Mouse (Mus musculus) olfactory bulb, adult 2 months (tissue): ENCODE data around the gene Ptpn1. TPM values are rescaled to one million over a fixed set of nuclear protein-coding genes. Genes with fewer than 3 reads are reported as not detected.
A peak's percentile ranks its signal among the peaks of the same experiment; 100 is the strongest.

Experiments
- H3K27ac ChIP-seq: fragments of 200-500 bp; 2 replicates; pipeline ENCODE4 v1.5.1; 2012; ENCODE audit warnings: low read depth, low read length; ENCODE audit not compliant: insufficient read depth
- H3K4me1 ChIP-seq: fragments of 200-500 bp; 2 replicates; pipeline ENCODE4 v1.6.1; 2012; ENCODE audit warnings: low read length; ENCODE audit not compliant: control insufficient read depth, insufficient read depth
- H3K4me3 ChIP-seq: fragments of 200-500 bp; 2 replicates; pipeline ENCODE4 v1.5.1; 2012; ENCODE audit warnings: mild to moderate bottlenecking, low read depth, low read length, moderate library complexity; ENCODE audit not compliant: insufficient read depth
- CTCF ChIP-seq: fragments of 200-500 bp; IDR thresholded peaks from 2 replicates; pipeline ENCODE4 v1.5.1; 2012; ENCODE audit warnings: low read depth, mild to moderate bottlenecking, low read length, moderate library complexity; ENCODE audit not compliant: insufficient read depth
- POLR2A ChIP-seq: fragments of 200-500 bp; IDR thresholded peaks from 2 replicates; pipeline ENCODE4 v1.6.1; 2012; ENCODE audit warnings: mild to moderate bottlenecking, low read depth, low read length, moderate library complexity; ENCODE audit not compliant: insufficient read depth
- WGBS: fragments of 180-500 bp; shearing (Covaris S2); methylation state at CpG from one replicate; pipeline ENCODE4 v1.1.7; 2018; 5-methylcytosine and 5-hydroxymethylcytosine counted together
- polyA plus RNA-seq: library from polyadenylated mRNA; stranded (reverse); fragments of >200 nt; gene quantifications from 2 replicates; pipeline ENCODE4 v1.2.4, GENCODE M21; 2012; ENCODE audit warnings: low replicate concordance; ENCODE audit not compliant: missing spikeins, insufficient read depth, insufficient read length

Ptpn1 gene
- polyA plus RNA-seq, 1 experiment = not detected

DNA sequence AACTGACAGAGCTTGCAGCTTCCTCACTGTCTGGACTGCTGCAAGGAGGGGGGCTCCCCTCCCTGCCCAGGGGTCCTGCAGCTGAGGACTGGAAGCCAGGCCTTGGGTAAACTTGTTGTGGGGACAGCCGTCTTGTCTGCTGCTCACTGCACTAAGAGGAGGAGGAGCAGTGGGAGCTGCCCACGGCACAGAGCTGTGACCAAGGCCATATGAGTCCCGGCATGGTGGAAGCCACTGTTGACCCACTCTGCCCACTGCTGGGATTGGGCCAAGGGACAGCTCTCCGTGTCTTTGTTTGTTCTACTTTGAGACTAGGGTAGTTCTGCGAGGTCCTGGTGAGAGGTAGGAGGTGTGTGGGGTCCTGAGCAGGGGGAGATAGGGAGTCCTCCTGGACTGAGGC is 40.3 kb downstream of the Ptpn1 start:
- peaks cover 12% of the 10 kb centered on the region for H3K4me1 ChIP-seq
- TF ChIP-seq CTCF (no peak), POLR2A (no peak)
- 54% methylated on average over 5 of the region's 5 CpGs for WGBS
- no peak overlapping the region for H3K27ac ChIP-seq
- no peak overlapping the region for H3K4me3 ChIP-seq

DNA sequence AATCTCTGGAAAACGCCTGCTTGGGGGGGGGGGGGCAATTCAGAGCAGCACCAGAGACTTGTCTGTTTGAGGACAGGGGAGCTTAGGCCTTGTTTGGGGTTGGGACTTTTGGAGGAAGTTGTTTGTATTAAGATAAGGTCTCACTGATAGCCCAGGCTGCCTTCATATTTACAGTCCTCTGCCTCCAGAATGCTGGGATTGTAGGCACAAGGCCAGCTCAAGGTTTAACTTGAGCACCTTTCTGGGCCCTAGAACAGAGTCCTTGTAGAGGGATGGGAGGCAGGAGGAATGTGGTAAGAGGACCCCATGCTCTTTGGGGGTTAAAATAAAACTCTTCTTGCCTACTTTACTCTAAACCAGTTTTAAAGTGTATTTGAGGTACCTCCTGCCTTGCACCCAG is 41.0 kb downstream of the Ptpn1 start:
- Histone ChIP-seq H3K4me1 (peaks cover 12% of the 10 kb centered on the region), H3K27ac (no peak overlapping the region), H3K4me3 (no peak overlapping the region)
- 11% methylated on average over 1 of the region's 1 CpGs for WGBS
- no peak for TF ChIP-seq POLR2A
- TF ChIP-seq CTCF = no peak

DNA sequence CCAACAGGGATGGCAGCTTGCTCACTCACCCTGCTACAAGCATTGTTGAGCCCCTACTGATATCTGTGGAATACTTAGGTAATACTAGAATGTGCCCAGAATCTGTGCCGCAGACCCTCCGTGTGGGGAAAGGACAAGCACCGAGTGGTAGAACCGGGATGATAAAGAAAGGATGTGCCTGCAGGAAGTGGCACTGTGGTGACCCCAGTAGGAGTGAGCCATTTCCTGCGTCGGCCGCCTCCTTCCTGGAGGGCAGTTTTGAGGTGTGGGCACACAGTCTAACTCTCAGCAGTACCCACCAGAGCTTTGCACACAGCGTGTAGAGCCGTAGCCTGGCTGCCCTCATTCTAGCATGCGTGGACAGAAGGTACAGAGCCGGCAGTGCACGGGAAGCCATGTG is 43.9 kb downstream of the Ptpn1 start:
- Histone ChIP-seq H3K4me1 (peaks cover 12% of the 10 kb centered on the region), H3K4me3 (no peak overlapping the region), H3K27ac (no peak overlapping the region)
- TF ChIP-seq CTCF (no peak), POLR2A (no peak)
- WGBS = 88% methylated on average over 12 of the region's 12 CpGs

DNA sequence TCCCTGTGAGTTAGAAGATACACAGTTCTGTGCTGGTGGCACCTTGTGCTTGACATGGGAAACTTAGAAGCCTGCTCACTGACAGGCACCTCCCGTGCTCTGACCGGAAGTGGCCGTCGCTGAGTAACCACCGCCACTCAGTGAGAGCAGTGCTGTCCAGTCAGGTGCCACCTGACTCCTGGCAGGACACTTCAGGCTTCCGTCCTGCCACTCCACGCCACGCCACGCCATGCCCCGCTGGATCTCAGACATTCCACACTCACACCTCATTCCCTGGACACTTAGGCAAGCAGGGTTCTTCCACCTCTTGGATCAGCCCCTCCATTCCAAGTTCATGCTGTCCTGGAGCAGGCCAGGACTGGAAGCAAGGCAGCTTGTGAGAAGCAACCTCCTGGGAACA is 46.4 kb downstream of the Ptpn1 start:
- Histone ChIP-seq H3K27ac (no peak overlapping the region), H3K4me1 (peaks cover 16% of the 10 kb centered on the region), H3K4me3 (no peak overlapping the region)
- whole genome bisulfite sequencing = 94% methylated on average over 10 of the region's 10 CpGs
- TF ChIP-seq POLR2A = no peak
- TF ChIP-seq CTCF = no peak

DNA sequence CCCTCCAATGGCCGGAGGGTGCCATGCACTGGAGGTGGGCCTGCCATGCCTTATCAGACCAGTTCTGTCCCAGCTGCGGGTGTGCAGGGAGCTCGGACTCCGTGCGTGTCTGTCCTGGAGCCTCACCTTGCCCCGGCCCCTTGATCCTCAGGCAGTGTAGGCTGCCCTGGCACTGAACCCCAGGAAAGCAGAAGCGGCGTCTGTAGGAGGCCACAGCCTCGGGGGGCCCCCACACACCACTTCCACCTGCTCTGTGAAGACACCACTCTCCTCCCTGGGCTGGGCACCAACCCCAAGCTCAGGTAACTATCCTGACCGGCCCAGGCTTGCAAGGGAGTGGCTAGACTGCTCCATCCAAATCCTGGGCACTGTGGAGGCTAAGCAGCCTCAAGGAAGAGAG is 48.5 kb downstream of the Ptpn1 start:
- peaks cover 24% of the 10 kb centered on the region for H3K4me1 ChIP-seq
- no peak overlapping the region for H3K27ac ChIP-seq
- H3K4me3 ChIP-seq = no peak overlapping the region
- 93% methylated on average over 10 of the region's 10 CpGs for whole genome bisulfite sequencing
- TF ChIP-seq CTCF = no peak

DNA sequence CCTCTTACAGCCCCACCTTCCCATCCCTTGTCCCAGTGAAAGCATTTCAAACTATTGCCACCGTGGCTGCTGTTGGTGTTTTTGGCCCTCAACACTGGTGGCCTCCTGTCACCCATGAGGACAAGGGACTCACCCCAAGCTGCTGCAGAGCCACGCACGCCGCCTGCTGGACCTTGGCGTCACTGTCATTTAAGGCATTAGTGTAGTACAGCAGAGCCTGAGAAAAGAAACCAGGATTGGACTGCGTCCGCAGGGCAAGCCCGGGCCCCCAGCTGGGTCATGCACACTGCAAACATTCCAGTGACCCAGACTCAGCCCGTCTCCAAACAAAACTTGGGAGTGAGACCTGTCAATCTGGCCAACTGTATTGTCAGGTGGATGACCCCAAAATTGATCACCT is 50.8 kb downstream of the Ptpn1 start:
- 61% methylated on average over 9 of the region's 9 CpGs for WGBS
- Histone ChIP-seq H3K27ac (no peak overlapping the region), H3K4me1 (peaks cover 35% of the 10 kb centered on the region), H3K4me3 (no peak overlapping the region)
- TF ChIP-seq POLR2A = no peak
- TF ChIP-seq CTCF = no peak

DNA sequence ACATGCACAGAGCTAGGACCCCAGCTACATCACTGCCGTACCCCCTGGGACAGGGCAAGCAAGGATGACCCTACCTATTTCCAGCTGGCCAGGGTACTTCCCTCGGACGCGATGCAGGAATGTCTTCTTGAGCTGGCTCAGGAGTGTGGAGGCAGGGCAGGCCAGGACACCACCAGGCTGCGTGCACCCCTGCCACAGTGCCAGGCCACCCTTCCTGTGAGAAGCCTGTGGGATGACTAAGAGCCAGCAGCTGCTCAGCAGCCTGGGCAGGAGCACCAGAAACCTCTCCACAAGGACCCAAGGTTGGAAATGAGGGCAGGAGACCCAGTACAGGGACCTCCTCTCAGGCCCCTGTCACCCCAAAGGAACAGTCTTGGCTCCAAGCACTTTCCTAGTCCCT is 52.5 kb downstream of the Ptpn1 start:
- TF ChIP-seq POLR2A (no peak), CTCF (no peak)
- Histone ChIP-seq H3K4me1 (peaks cover 36% of the 10 kb centered on the region), H3K4me3 (no peak overlapping the region), H3K27ac (no peak overlapping the region)
- 83% methylated on average over 5 of the region's 5 CpGs for WGBS

DNA sequence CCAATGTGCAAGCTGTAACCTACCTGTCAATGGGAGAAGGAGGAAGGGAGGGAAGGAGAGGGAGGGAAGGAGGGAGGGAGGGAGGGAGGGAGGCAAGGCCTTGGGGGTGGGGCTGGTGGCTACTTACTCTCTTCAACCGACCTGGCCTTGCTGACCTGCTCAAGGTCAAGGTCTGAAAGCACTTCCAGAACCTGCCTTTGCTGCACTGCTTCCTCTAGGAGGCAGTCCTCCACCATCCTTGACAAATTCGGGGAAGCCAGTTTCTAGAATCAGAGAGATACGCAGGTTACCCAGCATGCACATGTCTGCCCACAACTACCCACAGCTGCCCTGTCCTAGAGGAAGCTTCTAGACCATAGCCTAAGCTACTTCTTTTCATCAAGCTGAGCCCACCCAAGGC is 53.1 kb downstream of the Ptpn1 start:
- H3K4me1 ChIP-seq = peaks cover 39% of the 10 kb centered on the region
- H3K4me3 ChIP-seq = no peak overlapping the region
- no peak for TF ChIP-seq CTCF
- no peak for TF ChIP-seq POLR2A
- 42% methylated on average over 3 of the region's 3 CpGs for WGBS
- no peak overlapping the region for H3K27ac ChIP-seq

DNA sequence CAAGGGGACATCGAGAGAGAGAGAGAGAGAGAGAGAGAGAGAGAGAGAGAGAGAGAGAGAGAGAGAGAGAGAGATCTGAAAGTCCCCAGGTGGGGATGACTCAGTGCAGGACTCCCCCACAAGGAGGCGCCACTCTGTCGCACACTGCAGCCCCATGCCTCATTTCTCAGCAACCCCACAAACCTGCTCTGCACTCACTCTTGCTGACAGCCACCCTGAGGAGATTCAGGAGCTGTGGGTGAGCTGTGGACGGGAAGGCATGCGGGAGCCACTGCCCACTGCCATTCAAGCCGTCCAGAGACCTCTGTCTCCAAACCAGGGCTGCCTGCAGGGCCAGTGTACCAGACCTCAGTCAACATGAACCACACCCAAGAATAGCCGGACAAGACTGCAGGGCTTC is 54.9 kb downstream of the Ptpn1 start:
- Histone ChIP-seq H3K4me3 (no peak overlapping the region), H3K27ac (no peak overlapping the region), H3K4me1 (peaks cover 30% of the 10 kb centered on the region)
- TF ChIP-seq CTCF (0 out of 2 replicates have a peak, but pooled peaks have one; percentile 18), POLR2A (no peak)
- WGBS = 32% methylated on average over 7 of the region's 7 CpGs

DNA sequence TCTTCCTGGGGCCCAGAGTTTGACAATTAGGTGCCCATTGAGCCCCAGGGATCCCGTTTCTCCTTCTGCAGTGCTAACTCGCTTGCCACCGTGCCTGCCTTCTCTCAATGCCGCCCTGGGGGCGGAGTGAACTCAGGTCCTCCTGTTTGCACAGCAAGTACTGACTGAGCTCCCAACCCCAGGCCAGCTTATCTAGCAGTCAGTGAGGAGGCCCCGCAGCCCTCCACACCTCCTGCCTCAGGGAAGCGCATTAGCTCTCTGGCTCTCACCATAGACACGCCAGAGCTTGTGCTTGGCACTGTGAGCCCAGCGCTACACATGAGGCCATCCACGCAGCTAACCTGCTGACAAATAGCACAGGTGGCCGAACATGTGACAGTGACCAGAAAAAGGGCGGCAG is 55.8 kb downstream of the Ptpn1 start:
- no peak overlapping the region for H3K4me3 ChIP-seq
- H3K27ac ChIP-seq = no peak overlapping the region
- WGBS = 78% methylated on average over 12 of the region's 12 CpGs
- TF ChIP-seq CTCF (no peak), POLR2A (no peak)
- H3K4me1 ChIP-seq = peaks cover 30% of the 10 kb centered on the region

DNA sequence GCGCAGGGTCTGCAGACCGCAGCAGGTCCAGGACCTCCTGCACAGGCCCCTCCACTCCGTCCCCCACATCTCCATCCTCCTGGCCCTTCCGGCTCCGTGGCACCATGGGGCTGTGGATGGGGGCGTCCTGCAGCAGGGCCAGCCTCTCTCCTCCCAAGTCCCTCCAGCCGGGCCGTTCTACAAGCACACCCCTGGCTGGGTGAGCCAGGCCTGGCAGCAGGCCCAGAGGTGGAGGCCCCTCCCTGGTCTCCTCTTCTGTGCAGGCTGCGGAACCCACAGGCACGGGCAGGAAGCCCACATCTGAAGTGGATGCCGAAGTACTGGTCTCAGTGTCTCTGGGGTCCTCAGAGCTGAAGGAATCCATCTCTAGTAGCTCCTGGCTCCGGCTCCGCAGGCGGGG is 57.5 kb downstream of the Ptpn1 start:
- 60% methylated on average over 14 of the region's 14 CpGs for WGBS
- Histone ChIP-seq H3K27ac (no peak overlapping the region), H3K4me3 (no peak overlapping the region), H3K4me1 (peaks cover 27% of the 10 kb centered on the region)
- TF ChIP-seq POLR2A (no peak), CTCF (no peak)
